Mouse (Mus musculus) liver, postnatal 0 days (tissue): ENCODE results near the gene Hic1. TPM values are rescaled to one million over a fixed set of nuclear protein-coding genes. Genes with fewer than 3 reads are reported as not detected.

Experiments
- ATAC-seq: fragments of 200-750 bp; cut with Nextera tagmentation; 2 replicates; pipeline ENCODE4 v1.8.0; 2017; ENCODE audit warnings: mild to moderate bottlenecking, moderate library complexity
- DNase-seq: peaks from one replicate; pipeline ENCODE4 v3.0.0-alpha.2; 2016
- H3K27ac ChIP-seq: fragments of 300-500 bp; sonication (generic); 2 replicates; pipeline ENCODE4 v1.5.1; 2014; ENCODE audit warnings: antibody characterized with exemption, moderate library complexity, mild to moderate bottlenecking, low read depth
- H3K27me3 ChIP-seq: fragments of 300-500 bp; sonication (generic); 2 replicates; pipeline ENCODE4 v1.6.1; 2014; ENCODE audit warnings: low read length, control low read depth, mixed read lengths; ENCODE audit not compliant: insufficient read depth
- H3K36me3 ChIP-seq: fragments of 300-500 bp; sonication (generic); replicated peaks from 2 replicates; pipeline ENCODE4 v1.6.1; 2014; ENCODE audit warnings: mild to moderate bottlenecking, control low read depth, low read length, moderate library complexity, mixed read lengths; ENCODE audit not compliant: insufficient read depth
- H3K4me1 ChIP-seq: fragments of 300-500 bp; sonication (generic); 2 replicates; pipeline ENCODE4 v1.6.1; 2014; ENCODE audit warnings: antibody characterized with exemption, mild to moderate bottlenecking, control low read depth; ENCODE audit not compliant: insufficient read depth
- H3K4me2 ChIP-seq: fragments of 300-500 bp; sonication (generic); 2 replicates; pipeline ENCODE4 v1.6.1; 2014; ENCODE audit warnings: low read depth, mild to moderate bottlenecking, low read length, moderate library complexity, mixed read lengths
- H3K4me3 ChIP-seq: fragments of 300-500 bp; sonication (generic); 2 replicates; pipeline ENCODE4 v1.5.1; 2014; ENCODE audit warnings: low read depth, low read length
- H3K9ac ChIP-seq: fragments of 300-500 bp; sonication (generic); replicated peaks from 2 replicates; pipeline ENCODE4 v1.6.1; 2014; ENCODE audit warnings: mild to moderate bottlenecking, moderate library complexity
- H3K9me3 ChIP-seq: fragments of 300-500 bp; sonication (generic); 2 replicates; pipeline ENCODE4 v1.6.1; 2016; ENCODE audit warnings: mild to moderate bottlenecking, control low read depth, low read length, mixed read lengths
- CTCF ChIP-seq: sonication (generic); IDR thresholded peaks from 2 replicates; pipeline ENCODE4 v1.5.1; 2016; ENCODE audit warnings: antibody characterized with exemption, low read depth
- EP300 ChIP-seq: IDR thresholded peaks from 2 replicates; pipeline ENCODE4 v1.6.1; 2016; ENCODE audit warnings: antibody characterized with exemption, low read depth, mild to moderate bottlenecking
- WGBS: fragments of 180-500 bp; shearing (Covaris S2); extraction: QIAGEN DNeasy Blood & Tissue Kit; methylation state at CpG from one replicate; pipeline ENCODE4 v1.1.7; 2014; ENCODE audit not compliant: insufficient replicate concordance; 5-methylcytosine and 5-hydroxymethylcytosine counted together
- polyA plus RNA-seq: library from polyadenylated mRNA; unstranded; fragments of >200 nt; fragmentation: Nextera tagmentation; extraction: Ambion mirVana; gene quantifications from 2 replicates; pipeline ENCODE4 v1.2.1, GENCODE M21; 2015

Hic1 gene
- polyA plus RNA-seq, 1 experiment from 2014 or later = 1.1 TPM

GRCm38 (mm10) chr11:75132278-75132677 is 37.0 kb downstream of the Hic1 start:
- 96% methylated on average over 5 of the region's 5 CpGs for WGBS
- H3K4me3 ChIP-seq = no peak overlapping the region

GRCm38 (mm10) chr11:75131300-75131699 is 38.0 kb downstream of the Hic1 start:
- Histone ChIP-seq H3K9ac (no peak overlapping the region), H3K27me3 (no peaks in the 10 kb centered on the region), H3K4me2 (no peak overlapping the region), H3K4me1 (peaks cover 2% of the 10 kb centered on the region; the same call in 1 of the 2 replicates), H3K4me3 (no peak overlapping the region), H3K27ac (no peak overlapping the region), H3K9me3 (no peaks in the 10 kb centered on the region), H3K36me3 (no peaks in the 10 kb centered on the region; the same call in 1 of the 2 replicates)
- WGBS = 68% methylated on average over 4 of the region's 4 CpGs
- TF ChIP-seq EP300 = no peak
- no peak for TF ChIP-seq CTCF
- no peak for ATAC-seq
- no peak for DNase-seq

More at GRCm38 (mm10) chr11:75132278-75132677, 37.0 kb downstream of the Hic1 start:
- Histone ChIP-seq H3K9me3 (no peaks in the 10 kb centered on the region), H3K27ac (no peak overlapping the region), H3K36me3 (no peaks in the 10 kb centered on the region; the same call in 1 of the 2 replicates), H3K4me2 (no peak overlapping the region), H3K4me1 (peaks cover 7% of the 10 kb centered on the region; the same call in 1 of the 2 replicates), H3K9ac (no peak overlapping the region), H3K27me3 (no peaks in the 10 kb centered on the region)
- TF ChIP-seq CTCF (no peak), EP300 (no peak)
- no peak for ATAC-seq
- no peak for DNase-seq

GRCm38 (mm10) chr11:75129481-75129880 is 39.8 kb downstream of the Hic1 start:
- Histone ChIP-seq H3K9me3 (no peaks in the 10 kb centered on the region), H3K4me1 (no peaks in the 10 kb centered on the region), H3K27ac (no peak overlapping the region), H3K9ac (no peak overlapping the region), H3K36me3 (no peaks in the 10 kb centered on the region; the same call in 1 of the 2 replicates), H3K27me3 (no peaks in the 10 kb centered on the region), H3K4me2 (no peak overlapping the region), H3K4me3 (no peak overlapping the region)
- no peak for TF ChIP-seq CTCF
- no peak for TF ChIP-seq EP300
- WGBS = 93% methylated on average over 6 of the region's 6 CpGs
- DNase-seq (no peak), ATAC-seq (no peak)

- TF ChIP-seq EP300 = no peak
- no peak for TF ChIP-seq CTCF
- no peaks in the 10 kb centered on the region for H3K4me1 ChIP-seq
- no peak overlapping the region for H3K27ac ChIP-seq
- 83% methylated on average over 3 of the region's 3 CpGs for WGBS
- no peaks in the 10 kb centered on the region for H3K9me3 ChIP-seq
- no peak overlapping the region for H3K4me3 ChIP-seq
- H3K9ac ChIP-seq = no peak overlapping the region
- H3K4me2 ChIP-seq = no peak overlapping the region
- DNase-seq (no peak), ATAC-seq (no peak)
- H3K27me3 ChIP-seq = no peaks in the 10 kb centered on the region
- H3K36me3 ChIP-seq = no peaks in the 10 kb centered on the region
Observed at GRCm38 (mm10) chr11:75126384-75126783, 42.9 kb downstream of the Hic1 start.

- no peak overlapping the region for H3K4me3 ChIP-seq
- ATAC-seq (no peak), DNase-seq (no peak)
- H3K9me3 ChIP-seq = no peaks in the 10 kb centered on the region
- H3K27me3 ChIP-seq = no peaks in the 10 kb centered on the region
- no peaks in the 10 kb centered on the region for H3K36me3 ChIP-seq
- no peaks in the 10 kb centered on the region for H3K4me1 ChIP-seq
- H3K4me2 ChIP-seq = no peak overlapping the region
- no peak for TF ChIP-seq CTCF
- no peak for TF ChIP-seq EP300
- no peak overlapping the region for H3K9ac ChIP-seq
- 82% methylated on average over 2 of the region's 2 CpGs for WGBS
- H3K27ac ChIP-seq = no peak overlapping the region
Observed at GRCm38 (mm10) chr11:75124406-75124805, 44.9 kb downstream of the Hic1 start.

- Histone ChIP-seq H3K36me3 (no peaks in the 10 kb centered on the region), H3K9ac (no peak overlapping the region), H3K9me3 (no peaks in the 10 kb centered on the region), H3K4me2 (no peak overlapping the region), H3K27me3 (no peaks in the 10 kb centered on the region), H3K4me3 (no peak overlapping the region), H3K27ac (no peak overlapping the region), H3K4me1 (no peaks in the 10 kb centered on the region)
- 65% methylated on average over 1 of the region's 1 CpGs for WGBS
- DNase-seq = no peak
- no peak for TF ChIP-seq EP300
- TF ChIP-seq CTCF = no peak
- no peak for ATAC-seq
Observed at GRCm38 (mm10) chr11:75121348-75121747, 48.0 kb downstream of the Hic1 start.

- H3K27ac ChIP-seq = no peak overlapping the region
- no peak overlapping the region for H3K9ac ChIP-seq
- DNase-seq (no peak), ATAC-seq (no peak)
- H3K4me2 ChIP-seq = no peak overlapping the region
- H3K36me3 ChIP-seq = no peaks in the 10 kb centered on the region
- 78% methylated on average over 3 of the region's 3 CpGs for WGBS
- H3K4me3 ChIP-seq = no peak overlapping the region
- TF ChIP-seq EP300 (no peak), CTCF (no peak)
- H3K27me3 ChIP-seq = no peaks in the 10 kb centered on the region
- H3K4me1 ChIP-seq = no peaks in the 10 kb centered on the region
- no peaks in the 10 kb centered on the region for H3K9me3 ChIP-seq
Observed at GRCm38 (mm10) chr11:75119841-75120240, 49.5 kb downstream of the Hic1 start.
